Mouse (Mus musculus) gastrocnemius, adult 8-10 months (tissue): Measurements from ENCODE around the gene Lect2. TPM values are rescaled to one million over a fixed set of nuclear protein-coding genes. Genes with fewer than 3 reads are reported as not detected.

Experiments
- DNase-seq, 2 experiments: peaks; one replicate each; pipeline ENCODE4 v3.0.0; 2022; ENCODE audit warnings: low spot score in 2 of 2
- total RNA-seq, 4 experiments: library from RNA; stranded (reverse); gene quantifications; 2 replicates each; pipeline ENCODE4 v1.2.4; 2022

Gene Lect2
- total RNA-seq, 4 experiments from 2014 or later: not detected

- no peak for DNase-seq
Observed at GRCm38 (mm10) chr13:56556701-56557100, 8.4 kb upstream of the Lect2 start.

- peak in 1 of 2 experiments; percentile 18 for DNase-seq
Observed at GRCm38 (mm10) chr13:56555957-56556356, 7.7 kb upstream of the Lect2 start.

- DNase-seq: no peak
Observed at GRCm38 (mm10) chr13:56554409-56554808, 6.1 kb upstream of the Lect2 start.

- no peak for DNase-seq
Observed at GRCm38 (mm10) chr13:56553923-56554322, 5.6 kb upstream of the Lect2 start.

GRCm38 (mm10) chr13:56551661-56552060 lies 3.4 kb upstream of the Lect2 start:
- DNase-seq: no peak

- no peak for DNase-seq
Observed at GRCm38 (mm10) chr13:56550574-56550973, 2.3 kb upstream of the Lect2 start.

GRCm38 (mm10) chr13:56549364-56549763 lies 1.1 kb upstream of the Lect2 start:
- peak in 1 of 2 experiments; percentile 20 for DNase-seq

- no peak for DNase-seq
Observed at GRCm38 (mm10) chr13:56544956-56545355, 3.3 kb downstream of the Lect2 start.

GRCm38 (mm10) chr13:56543805-56544204 lies 4.5 kb downstream of the Lect2 start:
- DNase-seq: no peak

GRCm38 (mm10) chr13:56539846-56540245 lies 8.5 kb downstream of the Lect2 start:
- DNase-seq: no peak

GRCm38 (mm10) chr13:56537026-56537425 lies 11.3 kb downstream of the Lect2 start:
- no peak for DNase-seq

GRCm38 (mm10) chr13:56535570-56535969 lies 12.7 kb downstream of the Lect2 start:
- DNase-seq: no peak

GRCm38 (mm10) chr13:56534931-56535330 lies 13.4 kb downstream of the Lect2 start:
- no peak for DNase-seq

- DNase-seq: no peak
Observed at GRCm38 (mm10) chr13:56529685-56530084, 18.6 kb downstream of the Lect2 start.

- DNase-seq: no peak
Observed at GRCm38 (mm10) chr13:56529031-56529430, 19.3 kb downstream of the Lect2 start.

- DNase-seq: no peak
Observed at GRCm38 (mm10) chr13:56528281-56528680, 20.0 kb downstream of the Lect2 start.

- no peak for DNase-seq
Observed at GRCm38 (mm10) chr13:56527846-56528245, 20.5 kb downstream of the Lect2 start.

GRCm38 (mm10) chr13:56526871-56527270 lies 21.4 kb downstream of the Lect2 start:
- DNase-seq: no peak

- DNase-seq: no peak
Observed at GRCm38 (mm10) chr13:56522821-56523167, 25.5 kb downstream of the Lect2 start.

- DNase-seq: peak; percentile 89 to 91
Observed at GRCm38 (mm10) chr13:56522081-56522820, 26.1 kb downstream of the Lect2 start, which contains the start of gene Fbxl21. TSS of gene Fbxl21 (plus strand) at chr13:56522472.

GRCm38 (mm10) chr13:56516816-56517215 lies 31.5 kb downstream of the Lect2 start:
- no peak for DNase-seq

GRCm38 (mm10) chr13:56516311-56516710 lies 32.0 kb downstream of the Lect2 start:
- no peak for DNase-seq

GRCm38 (mm10) chr13:56513595-56513994 lies 34.7 kb downstream of the Lect2 start:
- no peak for DNase-seq
